Mouse (Mus musculus) intestine, embryonic 14.5 days (tissue): ENCODE results near the gene Arhgef11. TPM values are rescaled to one million over a fixed set of nuclear protein-coding genes. Genes with fewer than 3 reads are reported as not detected.

ENCODE experiments used
- ATAC-seq: fragments of 200-750 bp; cut with Nextera tagmentation; replicated peaks from 2 replicates; pipeline ENCODE4 v1.8.0; 2017; ENCODE audit warnings: low read depth, moderate number of reproducible peaks, moderate TSS enrichment, moderate library complexity; ENCODE audit not compliant: low FRiP score, low TSS enrichment
- DNase-seq: peaks from one replicate; pipeline ENCODE4 v3.0.0-alpha.2; 2018; ENCODE audit warnings: low spot score
- H3K27ac ChIP-seq: fragments of 300-500 bp; sonication (generic); 2 replicates; pipeline ENCODE4 v1.5.1; 2014; ENCODE audit warnings: low read depth, mild to moderate bottlenecking, control low read depth
- H3K27me3 ChIP-seq: fragments of 300-500 bp; sonication (generic); replicated peaks from 2 replicates; pipeline ENCODE4 v1.6.1; 2014; ENCODE audit warnings: low read length, control low read depth; ENCODE audit not compliant: control insufficient read depth, insufficient read depth
- H3K36me3 ChIP-seq: fragments of 300-500 bp; sonication (generic); 2 replicates; pipeline ENCODE4 v1.6.1; 2014; ENCODE audit warnings: low read length, control low read depth; ENCODE audit not compliant: control insufficient read depth, insufficient read depth
- H3K4me1 ChIP-seq: fragments of 300-500 bp; sonication (generic); replicated peaks from 2 replicates; pipeline ENCODE4 v1.6.1; 2014; ENCODE audit warnings: low read length, control low read depth, mixed read lengths; ENCODE audit not compliant: control insufficient read depth, insufficient read depth
- H3K4me2 ChIP-seq: fragments of 300-500 bp; sonication (generic); 2 replicates; pipeline ENCODE4 v1.6.1; 2014; ENCODE audit warnings: low read length
- H3K4me3 ChIP-seq: fragments of 300-500 bp; sonication (generic); 2 replicates; pipeline ENCODE4 v1.5.1; 2014; ENCODE audit warnings: low read depth, low read length, control low read depth, mixed read lengths
- H3K9ac ChIP-seq: fragments of 300-500 bp; sonication (generic); 2 replicates; pipeline ENCODE4 v1.6.1; 2014; ENCODE audit warnings: mild to moderate bottlenecking, low read length
- H3K9me3 ChIP-seq: fragments of 300-500 bp; sonication (generic); 2 replicates; pipeline ENCODE4 v1.6.1; 2016; ENCODE audit warnings: low read length, control low read depth; ENCODE audit not compliant: control insufficient read depth
- WGBS: fragments of 180-500 bp; shearing (Covaris S2); extraction: QIAGEN DNeasy Blood & Tissue Kit; methylation state at CpG from one replicate; pipeline ENCODE4 v1.1.7; 2014; 5-methylcytosine and 5-hydroxymethylcytosine counted together
- polyA plus RNA-seq: library from polyadenylated mRNA; unstranded; fragments of >200 nt; fragmentation: Nextera tagmentation; extraction: Ambion mirVana; gene quantifications from 2 replicates; pipeline ENCODE4 v1.2.1, GENCODE M21; 2014

Arhgef11 gene
- polyA plus RNA-seq, 1 experiment from 2014 or later = 18.9 TPM

- Histone ChIP-seq H3K27ac (peak overlapping the region; percentile 22; the same call in 1 of the 2 replicates), H3K9me3 (no peaks in the 10 kb centered on the region), H3K4me2 (peak overlapping the region; percentile 51), H3K36me3 (no peaks in the 10 kb centered on the region), H3K4me3 (peak overlapping the region; percentile 45), H3K9ac (peak overlapping the region; percentile 30), H3K4me1 (peaks cover 38% of the 10 kb centered on the region), H3K27me3 (no peaks in the 10 kb centered on the region)
- WGBS = 31% methylated on average over 6 of the region's 6 CpGs
- DNase-seq = no peak
- no peak for ATAC-seq
Observed at GRCm38 (mm10) chr3:87768431-87768830, 151.1 kb downstream of the Arhgef11 start.

DNA sequence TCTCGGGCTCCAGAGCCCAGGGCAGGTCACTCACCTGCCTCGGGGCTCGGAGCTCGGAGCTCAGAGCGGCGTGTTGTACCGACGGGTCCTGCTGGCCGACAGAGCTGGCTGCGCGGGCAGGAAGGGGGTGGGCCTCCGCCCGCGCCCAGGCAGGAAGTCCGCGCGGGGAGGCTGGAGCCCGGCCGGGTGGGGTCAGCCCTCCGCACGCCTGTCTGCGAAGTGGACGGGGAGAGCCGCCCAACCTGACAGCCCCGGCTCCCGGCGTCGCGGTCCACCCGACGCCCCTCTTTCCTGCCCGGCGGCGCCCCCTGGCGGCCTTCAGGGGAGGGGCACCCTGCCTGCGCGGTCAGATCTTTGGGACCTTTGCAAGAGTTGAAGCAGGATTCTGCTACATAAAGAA, 151.5 kb downstream of the Arhgef11 start:
- Histone ChIP-seq H3K27ac (peak overlapping the region; percentile 22; the same call in 1 of the 2 replicates), H3K4me2 (peak overlapping the region; percentile 51), H3K36me3 (no peaks in the 10 kb centered on the region), H3K4me1 (peaks cover 36% of the 10 kb centered on the region), H3K27me3 (no peaks in the 10 kb centered on the region), H3K4me3 (peak overlapping the region; percentile 45), H3K9me3 (no peaks in the 10 kb centered on the region), H3K9ac (peak overlapping the region; percentile 30)
- DNase-seq (peak; percentile 93), ATAC-seq (peak; percentile 52)
- under 1% methylated on average over 35 of the region's 37 CpGs for WGBS

DNA sequence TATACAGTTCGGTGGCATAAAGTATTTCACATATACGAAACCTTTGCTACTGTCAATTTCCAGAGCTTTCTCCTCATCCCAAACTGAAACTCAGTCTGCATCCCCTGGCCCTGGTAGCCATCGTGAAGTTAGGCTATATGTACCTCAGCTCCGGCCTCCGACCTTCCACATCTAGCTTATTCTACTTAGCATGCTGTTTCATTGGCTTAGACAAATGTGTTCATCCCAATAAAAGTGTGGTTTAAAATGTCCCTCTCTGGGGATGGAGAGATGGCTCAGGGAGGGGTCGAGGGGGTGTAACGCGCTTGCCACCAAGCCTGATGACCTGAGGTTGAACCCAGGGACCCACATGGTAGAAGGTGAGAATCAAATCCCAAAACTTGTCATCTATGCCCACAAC, 152.1 kb downstream of the Arhgef11 start:
- Histone ChIP-seq H3K4me1 (peaks cover 29% of the 10 kb centered on the region), H3K36me3 (no peaks in the 10 kb centered on the region), H3K27ac (no peak overlapping the region), H3K27me3 (no peaks in the 10 kb centered on the region), H3K9me3 (no peaks in the 10 kb centered on the region), H3K4me3 (no peak overlapping the region), H3K4me2 (no peak overlapping the region), H3K9ac (no peak overlapping the region)
- WGBS = 75% methylated on average over 8 of the region's 8 CpGs
- DNase-seq (no peak), ATAC-seq (no peak)

- 0% methylated on average over 4 of the region's 4 CpGs for WGBS
- Histone ChIP-seq H3K4me3 (no peak overlapping the region), H3K9ac (no peak overlapping the region), H3K4me1 (peaks cover 21% of the 10 kb centered on the region), H3K4me2 (no peak overlapping the region), H3K27ac (no peak overlapping the region), H3K9me3 (no peaks in the 10 kb centered on the region), H3K27me3 (no peaks in the 10 kb centered on the region), H3K36me3 (no peaks in the 10 kb centered on the region)
- ATAC-seq = no peak
- DNase-seq = peak; percentile 72
Observed at GRCm38 (mm10) chr3:87770280-87770679, 152.9 kb downstream of the Arhgef11 start.

DNA sequence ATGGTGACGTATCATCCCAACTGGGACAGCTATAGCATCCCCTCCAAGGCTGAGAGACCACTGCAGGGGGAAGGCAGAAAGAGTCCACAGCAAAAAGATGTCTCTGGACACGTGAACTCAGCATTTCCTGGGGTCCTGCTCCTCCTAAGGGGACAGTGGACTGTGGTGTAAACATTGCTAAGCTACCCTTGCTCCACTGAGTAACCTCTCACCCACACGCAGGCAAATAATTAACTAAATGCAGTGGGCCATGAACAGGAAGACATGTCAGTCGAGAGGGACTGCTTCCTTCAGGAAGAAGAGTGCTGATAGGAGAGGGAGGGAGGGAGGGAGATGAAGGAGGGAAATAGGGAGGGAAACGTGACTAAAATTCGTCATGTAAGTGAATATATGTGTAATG, 153.7 kb downstream of the Arhgef11 start:
- WGBS = 36% methylated on average over 6 of the region's 6 CpGs
- Histone ChIP-seq H3K4me1 (peaks cover 15% of the 10 kb centered on the region), H3K36me3 (no peaks in the 10 kb centered on the region), H3K27ac (no peak overlapping the region), H3K9me3 (no peaks in the 10 kb centered on the region), H3K4me2 (no peak overlapping the region), H3K9ac (no peak overlapping the region), H3K4me3 (no peak overlapping the region), H3K27me3 (no peaks in the 10 kb centered on the region; the same call in 1 of the 2 replicates)
- no peak; the same call in 1 of the 2 replicates for ATAC-seq
- DNase-seq = no peak

DNA sequence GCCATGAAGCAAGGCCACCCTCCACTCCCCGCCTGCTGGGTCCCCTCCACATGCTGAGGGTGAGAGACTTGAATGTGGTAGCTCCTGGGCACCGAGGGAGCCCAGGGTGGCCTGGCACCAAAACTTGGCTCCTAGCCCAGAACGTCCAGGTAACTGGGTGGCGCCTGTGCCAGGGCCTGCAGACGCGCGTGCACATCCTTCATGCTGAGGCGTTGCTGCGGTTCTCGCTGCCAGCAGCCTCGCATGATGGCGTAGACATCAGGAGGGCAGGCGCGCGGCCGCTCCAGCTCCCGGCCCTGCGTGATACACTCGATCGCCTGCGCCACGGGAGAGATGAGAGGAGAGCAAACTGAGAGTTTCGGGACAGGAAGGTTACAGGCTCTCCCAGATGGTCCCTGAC, 160.9 kb downstream of the Arhgef11 start:
- peaks cover 12% of the 10 kb centered on the region; the same call in 1 of the 2 replicates for H3K4me1 ChIP-seq
- DNase-seq = no peak
- H3K9me3 ChIP-seq = no peaks in the 10 kb centered on the region
- no peak overlapping the region for H3K9ac ChIP-seq
- no peak overlapping the region for H3K27ac ChIP-seq
- peaks cover 6% of the 10 kb centered on the region; the same call in 1 of the 2 replicates for H3K27me3 ChIP-seq
- 66% methylated on average over 23 of the region's 23 CpGs for WGBS
- H3K4me2 ChIP-seq = no peak overlapping the region
- H3K4me3 ChIP-seq = no peak overlapping the region
- no peak for ATAC-seq
- no peaks in the 10 kb centered on the region for H3K36me3 ChIP-seq

DNA sequence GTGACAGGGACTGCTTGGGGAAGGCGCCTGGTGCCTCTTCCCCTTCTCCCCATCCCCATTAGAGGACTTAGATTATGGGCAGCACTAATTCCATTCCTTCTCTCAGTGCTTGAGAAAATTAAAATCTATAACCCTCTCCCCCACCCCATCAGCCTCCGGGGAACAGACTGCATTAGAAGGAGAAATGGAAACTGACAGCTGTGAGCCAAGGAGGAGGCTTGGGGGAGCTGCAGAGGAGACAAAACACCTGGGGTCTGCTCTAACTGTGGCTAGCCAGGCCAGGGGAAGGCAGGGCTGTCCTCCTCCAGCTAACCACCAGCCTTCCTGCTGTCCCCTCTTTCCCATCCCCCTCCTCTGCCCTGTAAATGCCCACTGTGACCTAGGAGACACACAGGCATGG, 161.7 kb downstream of the Arhgef11 start:
- H3K4me3 ChIP-seq = no peak overlapping the region
- DNase-seq (no peak), ATAC-seq (no peak)
- no peak overlapping the region for H3K9ac ChIP-seq
- H3K4me1 ChIP-seq = peaks cover 12% of the 10 kb centered on the region; the same call in 1 of the 2 replicates
- no peak overlapping the region for H3K4me2 ChIP-seq
- H3K9me3 ChIP-seq = no peaks in the 10 kb centered on the region
- H3K27ac ChIP-seq = no peak overlapping the region
- peaks cover 6% of the 10 kb centered on the region; the same call in 1 of the 2 replicates for H3K27me3 ChIP-seq
- 44% methylated on average over 2 of the region's 2 CpGs for WGBS
- H3K36me3 ChIP-seq = no peaks in the 10 kb centered on the region

DNA sequence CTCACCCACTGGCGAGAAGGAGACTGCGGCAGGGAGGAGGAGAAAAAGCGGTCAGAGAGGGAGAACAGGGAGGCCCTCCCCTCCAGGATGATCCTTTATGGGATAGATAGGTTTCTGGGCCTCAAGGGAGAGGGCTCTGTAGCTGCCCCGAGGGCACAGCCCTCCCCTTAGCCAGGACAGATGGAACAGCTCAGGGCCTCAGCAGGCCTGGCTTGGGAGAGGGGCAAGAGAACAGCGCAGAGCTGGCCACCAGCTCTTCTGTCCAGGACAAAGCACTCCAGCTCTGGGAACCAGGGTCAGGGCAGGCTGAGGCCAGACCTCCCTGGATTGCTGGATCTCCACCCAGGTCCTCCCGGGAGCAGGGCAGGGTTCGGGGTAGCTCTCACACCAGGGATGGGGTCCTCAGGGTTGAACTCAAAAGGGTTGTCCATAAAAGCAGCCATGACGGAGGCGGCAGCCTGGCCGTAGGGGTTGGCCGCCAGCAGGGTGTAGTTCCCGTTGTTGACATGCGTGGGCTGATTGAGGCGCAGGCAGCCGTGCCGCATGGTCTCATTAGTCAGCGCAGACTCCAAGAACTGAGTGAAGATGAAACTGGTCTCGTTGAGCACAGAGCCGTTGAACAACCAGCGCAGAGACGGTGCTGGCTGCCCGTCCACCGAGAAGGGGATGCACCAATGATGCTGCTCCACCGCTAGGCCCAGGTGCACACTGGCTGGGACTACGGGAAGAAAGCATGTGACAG, 166.1 kb downstream of the Arhgef11 start:
- ATAC-seq = no peak
- H3K27ac ChIP-seq = no peak overlapping the region

DNA sequence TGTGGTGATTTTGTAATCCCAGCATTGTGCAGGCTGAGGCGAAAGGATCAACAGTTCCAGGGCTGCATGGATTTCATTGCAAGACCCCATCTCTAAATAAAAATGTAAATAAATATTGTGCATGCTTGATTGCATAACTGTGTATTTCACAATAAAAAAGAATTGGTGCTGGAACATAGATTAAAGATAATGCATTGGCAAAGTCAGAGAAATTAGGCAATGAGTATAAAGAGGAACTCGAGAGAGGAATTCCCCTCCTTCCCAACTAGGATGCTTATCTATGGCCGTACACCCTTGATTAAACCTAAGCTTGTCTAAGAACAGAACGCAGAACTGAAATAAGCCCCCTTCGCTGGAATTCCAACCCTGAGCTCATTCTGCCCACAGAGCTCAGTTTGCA, 167.8 kb downstream of the Arhgef11 start:
- ATAC-seq = no peak
- H3K27me3 ChIP-seq = 0 out of 2 replicates have a peak, but pooled peaks cover 2% of the 10 kb centered on the region
- peaks cover 26% of the 10 kb centered on the region for H3K4me1 ChIP-seq
- no peaks in the 10 kb centered on the region for H3K9me3 ChIP-seq
- H3K27ac ChIP-seq = peak overlapping the region; percentile 40; the same call in 1 of the 2 replicates
- WGBS = 63% methylated on average over 5 of the region's 5 CpGs
- H3K36me3 ChIP-seq = no peaks in the 10 kb centered on the region
- H3K9ac ChIP-seq = no peak overlapping the region
- H3K4me2 ChIP-seq = no peak overlapping the region
- DNase-seq = no peak
- no peak overlapping the region for H3K4me3 ChIP-seq

More for the DNA sequence above, 166.1 kb downstream of the Arhgef11 start:
- Histone ChIP-seq H3K4me1 (peaks cover 24% of the 10 kb centered on the region; the same call in 1 of the 2 replicates), H3K4me2 (no peak overlapping the region), H3K9ac (no peak overlapping the region), H3K27me3 (0 out of 2 replicates have a peak, but pooled peaks cover 2% of the 10 kb centered on the region), H3K9me3 (no peaks in the 10 kb centered on the region), H3K36me3 (no peaks in the 10 kb centered on the region), H3K4me3 (no peak overlapping the region)
- 79% methylated on average over 25 of the region's 25 CpGs for WGBS
- DNase-seq = no peak
